Mouse (Mus musculus) G1E (cell line): ENCODE data around the gene Tmem217.

ENCODE experiments used
- CTCF ChIP-seq: IDR thresholded peaks from 2 replicates; pipeline ENCODE4 v1.5.1; 2012; ENCODE audit warnings: low read depth, low read length, inconsistent platforms, mixed read lengths
- GATA1 ChIP-seq: IDR thresholded peaks from 2 replicates; pipeline ENCODE4 v1.6.1; 2012; ENCODE audit warnings: borderline replicate concordance, low read length, inconsistent platforms, mixed read lengths
- GATA2 ChIP-seq: IDR thresholded peaks from 2 replicates; pipeline ENCODE4 v1.6.1; 2012; ENCODE audit warnings: low read depth, low read length, inconsistent platforms, borderline replicate concordance
- POLR2AphosphoS5 ChIP-seq: IDR thresholded peaks from 2 replicates; pipeline ENCODE4 v1.6.1; 2012; ENCODE audit warnings: low read depth, low read length, inconsistent platforms; ENCODE audit not compliant: insufficient replicate concordance
- TAL1 ChIP-seq: conservative IDR thresholded peaks from 2 replicates; pipeline ENCODE4 v1.6.1; 2012; ENCODE audit warnings: low read depth, low read length, inconsistent platforms, mixed read lengths

- TF ChIP-seq CTCF (no peak), TAL1 (no peak), GATA1 (no peak), GATA2 (no peak), POLR2AphosphoS5 (no peak)
These were observed 62.0 kb downstream of the Tmem217 start for GRCm38 (mm10) chr17:29489971-29490712.
